Mouse (Mus musculus) hindlimb bud, embryonic 11.5 days (tissue): Measurements from ENCODE around the gene Cpxm2.

Experiments
- DNase-seq: peaks from one replicate; pipeline ENCODE4 v3.0.0-alpha.2; 2012; ENCODE audit warnings: low read depth, low spot score; ENCODE audit errors: extremely low spot score

Cpxm2 gene

DNA sequence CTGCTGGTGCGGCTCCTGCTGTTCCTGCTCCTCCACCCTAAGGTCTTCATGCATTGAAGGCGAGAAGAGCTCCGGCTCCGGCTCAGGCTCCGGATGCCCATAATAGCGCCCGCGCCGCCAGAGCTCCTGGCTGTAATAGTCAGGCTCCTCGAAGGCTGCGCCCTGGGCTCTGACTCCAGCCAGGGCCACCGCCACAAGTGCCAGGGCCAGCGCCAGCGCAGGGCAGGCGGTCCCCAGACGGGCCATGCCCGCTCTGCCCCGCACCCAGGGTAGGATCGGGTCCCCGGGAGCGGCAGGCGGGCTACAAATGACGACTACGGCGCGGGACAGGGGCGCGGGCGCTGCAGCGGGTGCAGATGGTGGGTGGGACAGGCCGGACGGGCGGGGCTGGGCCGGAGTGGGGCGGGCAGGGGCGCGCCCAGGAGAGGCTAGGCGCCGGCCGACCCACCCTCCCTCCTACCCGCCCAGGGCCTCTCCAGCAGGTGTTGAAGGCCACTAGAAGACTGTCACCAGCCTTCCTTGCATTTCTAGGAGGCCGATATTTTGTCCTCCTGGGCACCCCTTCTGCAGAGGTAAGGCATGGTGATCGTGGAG, at the start of gene Cpxm2:
Gene Cpxm2, minus strand, starts transcription at position 372 of the 594 bp plus-strand sequence.
- DNase-seq, result no peak

DNA sequence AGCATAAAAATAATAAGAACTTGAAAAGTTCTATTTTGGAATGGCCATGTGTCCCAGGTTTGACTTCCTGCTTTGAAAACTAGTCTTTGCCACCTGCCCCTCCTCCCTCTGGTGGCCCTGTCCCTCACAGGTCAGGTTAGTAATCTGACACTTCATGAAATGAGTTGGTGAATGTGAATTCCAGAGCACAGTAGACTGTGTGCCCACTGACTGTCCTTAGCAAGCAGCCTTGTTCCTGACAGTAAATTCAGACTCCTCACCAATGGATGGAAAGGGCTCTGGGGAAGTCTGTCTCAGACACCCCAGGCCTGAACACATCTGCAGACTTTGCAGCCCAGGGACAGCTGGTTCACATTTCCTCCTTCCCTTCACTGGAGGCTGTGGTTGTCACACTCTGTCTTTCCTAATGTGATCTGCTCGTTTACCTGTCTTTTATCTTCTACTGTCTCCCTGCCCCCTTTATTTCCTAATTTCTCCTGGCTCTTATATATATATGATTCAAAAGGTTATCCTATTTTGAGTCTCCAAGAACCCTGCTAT, 49.6 kb upstream of the Cpxm2 start:
- no peak for DNase-seq

DNA sequence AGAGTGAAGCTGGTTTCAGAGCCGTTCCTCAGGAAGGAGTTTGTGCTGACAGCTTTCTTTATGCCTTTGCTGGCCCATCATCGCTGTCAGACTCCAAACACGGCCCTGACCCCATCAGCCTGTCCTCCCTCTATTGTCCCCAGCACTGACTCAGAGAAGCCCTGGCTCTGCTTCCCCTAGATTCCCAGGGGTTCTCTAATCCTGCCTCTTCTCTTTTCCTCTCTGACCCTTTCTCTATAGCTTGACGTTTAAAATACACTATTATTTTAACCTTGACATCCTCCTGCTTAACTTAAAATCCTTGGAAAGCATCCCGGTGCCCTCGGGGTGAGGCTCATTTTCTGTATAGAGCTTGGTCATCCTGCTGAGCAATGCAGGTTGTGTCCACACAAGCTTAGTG, 45.1 kb upstream of the Cpxm2 start:
- DNase-seq, result no peak

DNA sequence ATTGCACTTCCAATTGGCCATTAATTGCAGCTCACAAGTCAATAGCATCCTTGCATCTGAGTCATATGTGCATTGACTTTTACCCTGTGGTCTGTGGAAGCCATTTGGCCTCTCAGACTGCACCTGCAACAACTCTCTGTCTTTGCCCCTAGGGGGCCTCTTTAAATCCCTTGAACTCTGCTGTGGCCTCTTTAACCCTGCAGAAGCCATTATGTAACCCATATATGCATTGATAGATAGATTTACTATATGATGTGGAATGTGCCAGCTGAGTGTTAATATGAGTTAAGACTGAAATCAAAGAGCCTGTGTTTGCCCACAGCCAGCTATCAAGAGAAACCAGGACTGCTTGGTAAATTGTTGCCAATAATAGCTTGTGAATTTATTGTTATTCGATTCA, 44.3 kb upstream of the Cpxm2 start:
- DNase-seq, result no peak

DNA sequence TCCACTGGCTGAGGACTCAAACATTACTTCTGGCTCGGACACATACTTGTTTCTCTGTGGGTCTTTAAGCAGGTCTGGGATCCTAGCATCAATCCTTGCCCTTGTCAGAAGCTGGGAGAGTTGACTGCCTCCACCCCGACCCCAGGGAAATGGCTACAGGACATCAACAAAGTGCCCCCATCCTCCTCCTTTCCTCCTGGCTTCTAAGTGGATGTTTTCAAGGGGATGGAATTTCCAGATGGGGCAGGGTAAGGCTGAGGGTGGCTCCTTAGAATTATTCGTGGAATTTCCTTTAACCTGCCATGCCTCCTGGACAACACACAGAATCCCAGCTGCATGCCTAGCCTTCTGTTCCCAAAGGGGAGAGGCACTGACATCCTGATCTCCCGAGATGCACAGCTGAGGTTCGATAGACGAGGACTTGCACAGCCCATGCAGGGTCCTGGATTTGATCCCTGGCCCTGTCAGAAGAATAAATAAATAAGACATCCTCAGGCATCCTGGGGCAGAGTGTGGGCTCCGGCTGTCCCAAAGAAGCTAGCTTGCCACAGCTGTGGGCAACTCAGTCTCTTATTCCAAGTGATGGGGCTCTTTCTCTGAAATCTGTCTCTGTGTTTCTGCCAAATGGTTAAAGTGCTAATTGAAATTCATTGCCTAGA, 43.4 kb upstream of the Cpxm2 start:
- no peak for DNase-seq

DNA sequence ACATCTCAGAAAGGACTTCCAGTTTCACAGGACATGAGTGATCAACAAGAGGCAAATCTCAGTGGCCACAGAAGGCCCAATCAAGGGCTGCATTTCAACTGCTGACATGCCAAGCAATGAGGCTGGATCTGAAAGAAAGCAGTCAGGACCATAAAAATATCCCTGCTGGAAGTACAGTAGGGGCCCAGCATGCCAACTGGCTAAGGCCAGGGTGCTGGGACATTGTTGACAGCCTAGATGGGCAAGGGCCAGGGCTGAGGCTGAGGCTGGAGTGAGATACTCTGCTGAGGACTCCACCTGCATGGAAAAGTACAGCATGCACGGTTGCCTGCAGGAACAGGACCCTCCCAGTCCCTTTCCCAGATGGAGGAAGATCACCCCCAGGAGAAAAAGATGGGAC, 42.0 kb upstream of the Cpxm2 start:
- no peak for DNase-seq

DNA sequence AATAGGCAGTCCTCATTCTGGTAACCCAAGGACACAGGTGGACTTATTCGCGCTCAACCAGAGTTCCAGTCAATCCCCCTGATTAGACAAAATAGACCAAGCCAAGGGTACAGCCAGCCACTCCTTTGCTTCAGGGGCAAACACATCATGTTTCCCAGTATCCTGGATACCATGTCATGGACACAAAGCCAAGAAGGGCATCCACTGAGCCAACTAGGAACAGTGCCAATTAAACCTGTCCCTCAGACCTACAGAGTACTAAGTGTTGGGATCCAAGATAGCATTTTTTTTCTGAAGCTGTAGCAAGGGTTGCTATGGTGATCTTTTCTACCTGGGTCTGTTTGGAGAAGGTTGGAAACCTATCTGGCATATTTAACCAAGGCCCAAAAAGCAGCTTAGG, 39.1 kb upstream of the Cpxm2 start:
- DNase-seq, result no peak

DNA sequence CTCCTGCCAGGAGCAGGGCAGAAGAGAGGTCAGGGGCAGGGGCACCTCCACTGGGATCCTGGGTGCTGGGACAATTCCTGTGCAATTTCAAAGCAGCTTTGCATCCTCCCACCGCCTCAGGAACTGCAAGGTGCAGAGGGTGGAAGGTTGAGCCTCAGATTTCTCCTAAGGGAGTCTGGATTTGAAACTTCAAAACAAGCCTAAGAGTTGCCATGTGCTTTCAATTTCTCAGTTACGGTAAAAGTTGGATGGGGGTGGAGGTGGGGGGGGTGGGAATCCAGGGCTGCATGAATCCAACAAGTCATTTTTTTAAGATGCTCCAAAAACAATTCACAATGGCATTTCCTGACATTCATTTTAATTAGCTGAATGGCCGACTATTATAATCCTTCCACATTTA, 32.9 kb upstream of the Cpxm2 start:
- DNase-seq, result no peak

DNA sequence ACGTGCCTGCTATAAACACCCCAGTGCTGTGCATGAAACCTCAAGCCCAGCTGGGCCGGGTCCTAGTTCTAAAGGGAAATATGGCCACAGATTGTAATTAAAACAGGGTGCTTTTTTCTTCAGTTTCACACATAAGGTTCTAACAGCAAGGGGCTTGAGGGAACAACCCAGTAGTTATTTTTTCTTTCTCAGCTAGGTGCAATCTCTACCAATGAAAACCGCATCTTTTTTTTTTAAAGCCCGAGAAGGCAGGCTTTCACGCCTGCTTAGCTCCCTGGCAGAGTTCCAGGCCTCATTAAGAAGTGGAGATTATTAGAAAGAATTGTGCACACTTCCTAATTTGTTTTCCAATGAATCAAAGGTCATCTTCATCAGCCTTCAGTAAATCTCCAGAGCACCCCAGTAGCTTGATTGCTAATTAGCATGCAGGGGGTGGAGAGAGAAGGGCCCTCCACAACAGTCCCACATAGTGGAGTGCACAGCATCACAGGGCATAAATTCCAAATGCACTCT, 29.4 kb upstream of the Cpxm2 start:
- no peak for DNase-seq

DNA sequence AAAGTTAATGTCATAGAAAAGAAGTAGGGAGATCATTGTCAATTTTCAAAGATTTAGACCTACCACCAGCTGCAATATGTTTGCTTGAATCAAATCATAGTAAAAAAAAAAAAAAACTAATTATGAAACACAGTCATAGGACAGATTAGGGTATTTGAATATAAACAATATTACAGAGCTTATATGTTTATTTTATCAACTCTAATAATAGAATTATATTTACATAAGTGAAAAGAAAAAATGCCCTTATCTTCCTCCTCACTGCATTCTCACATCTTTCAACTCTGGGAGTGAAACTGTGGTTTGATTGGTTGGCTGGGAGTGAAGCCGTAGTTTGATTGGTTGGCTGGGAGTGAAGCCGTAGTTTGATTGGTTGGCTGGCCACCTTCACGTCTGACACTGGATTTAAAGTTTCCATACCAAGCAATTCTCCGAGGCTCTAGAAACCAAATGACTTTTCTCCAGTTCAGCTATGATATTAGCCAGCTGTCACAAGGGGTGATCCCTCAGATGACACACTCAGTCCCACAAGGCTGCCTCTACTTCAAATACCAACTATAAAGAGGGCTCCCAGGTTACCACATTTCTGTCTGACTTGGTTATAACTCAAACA, 27.2 kb upstream of the Cpxm2 start:
- DNase-seq, result no peak

DNA sequence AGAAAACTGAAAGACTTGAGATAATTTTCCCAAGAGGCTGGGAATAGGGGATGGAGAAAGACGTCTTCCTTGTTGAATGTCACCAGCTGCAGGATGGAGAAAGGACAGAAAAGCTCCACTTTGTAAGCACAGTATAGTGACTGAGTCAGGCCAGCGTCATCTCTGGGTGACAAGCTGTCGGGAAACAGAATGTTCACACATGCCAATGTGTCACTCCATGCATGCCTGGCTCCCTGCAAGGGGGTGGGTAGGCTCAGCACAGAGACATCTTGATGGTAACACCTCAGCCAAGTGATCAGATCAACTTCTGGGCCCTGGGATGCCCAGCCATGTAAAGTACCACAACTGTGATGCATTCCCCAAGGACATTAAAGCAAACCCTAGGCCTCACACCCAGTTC, 26.5 kb upstream of the Cpxm2 start:
- DNase-seq, result no peak

DNA sequence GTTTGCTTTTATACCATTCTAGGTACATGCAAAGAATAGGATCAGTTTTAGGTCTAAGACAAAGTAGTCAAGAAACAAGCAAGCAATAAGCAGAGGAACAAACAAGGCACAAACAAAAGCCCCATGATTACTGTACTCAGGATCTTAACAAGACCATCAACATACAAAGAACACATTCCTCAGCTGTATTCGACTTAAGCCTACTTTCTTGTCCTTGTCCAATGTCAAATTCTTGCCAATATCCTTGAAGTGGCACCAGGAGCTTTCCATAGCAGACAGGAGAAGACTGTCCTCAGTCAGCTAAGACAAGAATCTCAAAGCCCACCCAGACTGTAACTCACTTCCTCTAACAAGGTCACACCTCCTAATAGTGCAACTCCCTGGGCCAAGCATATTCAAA, 24.5 kb upstream of the Cpxm2 start:
- no peak for DNase-seq

DNA sequence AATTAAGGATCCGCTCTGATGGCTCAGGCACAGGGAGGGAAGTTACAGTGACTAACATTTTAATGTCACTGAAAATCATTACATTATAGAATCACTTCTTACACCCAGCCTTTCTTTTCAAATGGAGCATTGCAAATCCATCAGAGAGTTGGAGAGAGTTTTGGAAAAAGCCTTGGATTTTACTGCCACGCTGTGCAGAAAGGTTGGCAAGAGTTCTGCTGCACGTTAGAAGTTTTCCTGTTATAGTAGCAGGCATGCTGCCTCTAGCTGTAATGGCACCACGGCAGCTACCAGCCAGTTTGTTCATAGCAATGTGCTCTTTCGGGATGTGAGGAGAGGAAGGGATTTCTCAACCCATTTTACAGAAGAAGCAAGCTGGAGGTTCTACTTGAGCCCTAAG, 20.2 kb upstream of the Cpxm2 start:
- no peak for DNase-seq

DNA sequence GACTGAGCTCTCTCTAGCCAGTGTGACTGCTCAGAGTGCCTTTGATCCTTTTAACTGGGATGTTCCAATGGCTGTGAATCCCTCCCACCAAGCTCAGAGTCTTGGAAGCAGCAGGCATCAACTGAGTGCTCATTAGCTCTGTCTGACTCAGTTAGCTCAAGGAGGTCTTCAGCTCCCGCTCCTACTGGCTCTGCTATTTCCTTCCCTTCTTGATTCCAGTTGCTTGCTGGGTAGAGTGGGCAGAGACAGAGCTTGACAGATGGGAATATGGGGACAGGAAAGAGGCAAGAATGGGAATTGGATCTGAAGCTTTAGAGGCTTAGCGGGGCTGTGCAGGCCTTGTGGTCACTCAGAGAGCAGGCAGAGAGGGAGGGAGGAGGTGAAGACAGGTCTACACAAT, 19.8 kb upstream of the Cpxm2 start:
- no peak for DNase-seq

DNA sequence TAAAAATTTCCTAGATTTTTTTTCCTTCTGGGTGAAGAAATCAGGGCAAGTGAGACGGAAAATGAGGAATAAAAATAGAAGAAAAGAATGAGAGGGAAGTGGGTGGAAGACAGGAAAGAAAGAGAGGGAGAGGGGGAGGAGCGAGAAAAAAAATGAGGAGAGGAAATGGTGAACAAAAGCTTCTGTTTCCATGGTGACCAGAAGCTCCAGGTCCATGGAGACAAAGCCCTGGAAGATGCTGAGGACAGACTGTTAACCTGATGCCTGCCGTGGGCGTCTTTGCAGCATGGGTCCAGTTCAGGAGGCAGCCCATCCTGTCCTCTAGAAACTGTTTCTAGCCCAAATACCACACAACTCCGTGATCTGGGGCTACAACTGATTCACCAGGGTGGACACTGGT, 17.7 kb upstream of the Cpxm2 start:
- no peak for DNase-seq

DNA sequence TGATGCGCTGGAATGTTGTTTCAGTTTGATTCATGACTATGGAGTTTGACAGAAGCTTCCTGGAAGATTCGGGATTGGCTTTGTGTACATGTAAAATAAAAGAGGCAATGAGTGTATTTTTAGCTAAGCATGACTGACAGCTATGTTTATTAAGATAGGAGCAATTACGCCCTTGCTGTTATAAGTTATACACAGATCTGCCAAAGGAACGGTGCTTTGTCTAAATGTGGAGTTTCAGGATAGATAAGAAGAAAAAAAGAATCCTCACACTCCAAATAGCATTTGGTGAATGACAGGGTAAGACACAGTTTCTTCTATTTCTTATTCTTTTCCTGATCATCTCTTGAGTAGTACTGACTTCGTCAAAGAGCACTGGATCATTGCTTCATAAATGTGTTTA, 17.2 kb upstream of the Cpxm2 start:
- no peak for DNase-seq

DNA sequence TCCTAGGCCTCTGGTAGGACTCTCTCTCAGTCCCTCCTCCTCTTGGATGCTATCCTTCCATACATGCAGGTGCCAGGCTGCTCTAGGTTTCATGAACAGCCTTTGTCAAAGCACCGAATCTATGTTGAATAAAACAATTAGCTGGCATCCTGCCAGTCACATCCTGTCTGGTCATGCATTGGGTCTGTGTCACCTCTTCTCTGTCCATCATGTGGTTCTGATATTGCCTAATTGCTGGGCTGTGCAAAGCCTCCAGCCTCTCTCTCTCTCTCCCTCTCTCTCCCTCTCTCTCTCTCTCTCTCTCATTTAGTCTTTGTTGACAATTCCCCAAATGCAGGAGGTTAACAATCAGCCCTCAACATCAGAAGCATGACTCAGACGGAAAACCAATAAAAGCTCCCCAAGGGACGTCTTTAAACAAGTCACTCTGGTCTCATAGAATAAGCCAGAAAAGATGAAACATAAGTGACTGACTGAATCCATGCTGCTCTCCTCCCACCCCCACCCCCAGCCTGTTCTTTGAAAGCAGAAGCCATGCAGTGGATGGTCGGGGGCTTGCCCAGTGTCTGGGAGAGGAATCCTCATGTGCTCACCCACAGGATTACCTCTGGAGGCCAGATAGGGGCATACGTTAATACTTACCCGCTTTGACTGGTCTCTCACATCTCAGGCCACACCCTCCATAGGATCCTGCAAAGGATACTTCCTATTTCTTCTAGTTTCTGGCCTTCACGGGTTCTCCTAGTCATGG, 15.1 kb upstream of the Cpxm2 start:
- DNase-seq, result no peak

DNA sequence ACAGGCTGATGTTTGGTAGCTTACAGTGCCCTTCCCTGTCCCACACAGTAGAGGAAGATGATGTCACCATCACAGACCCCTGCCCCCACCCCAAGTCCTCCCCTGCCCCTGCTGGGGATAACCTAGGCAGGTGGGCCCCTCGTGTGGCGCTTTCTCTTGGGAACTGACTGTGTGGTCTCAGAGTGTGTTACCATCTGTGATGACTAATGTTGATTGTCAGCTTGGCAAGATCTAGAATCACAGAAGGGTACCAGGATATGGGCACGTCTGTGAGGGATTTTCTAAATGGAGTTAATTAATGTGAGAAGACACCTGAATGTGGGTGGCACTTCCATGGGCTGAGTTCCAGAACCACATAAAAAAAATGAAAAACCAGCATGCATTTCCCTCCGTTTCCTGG, 12.7 kb upstream of the Cpxm2 start:
- no peak for DNase-seq

DNA sequence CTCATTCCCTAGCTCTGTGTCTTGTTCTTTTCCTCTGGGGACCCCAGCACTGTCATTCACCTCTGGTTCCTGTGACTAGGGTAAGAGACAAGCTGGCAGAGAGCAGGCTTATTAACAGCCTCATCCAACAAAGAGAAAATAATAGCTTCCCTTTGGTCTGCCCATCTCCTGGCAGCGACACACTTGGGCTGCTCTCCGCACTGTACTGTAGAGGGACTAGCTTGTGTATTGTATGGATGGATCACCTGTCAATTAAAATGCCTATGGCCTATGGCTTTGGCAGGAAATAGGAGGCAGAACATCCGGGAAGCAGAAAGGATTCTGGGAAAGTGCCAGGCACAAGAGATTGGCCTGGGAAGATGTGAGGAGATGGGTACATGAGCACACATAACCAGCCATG, 7.7 kb upstream of the Cpxm2 start:
- DNase-seq, result no peak

DNA sequence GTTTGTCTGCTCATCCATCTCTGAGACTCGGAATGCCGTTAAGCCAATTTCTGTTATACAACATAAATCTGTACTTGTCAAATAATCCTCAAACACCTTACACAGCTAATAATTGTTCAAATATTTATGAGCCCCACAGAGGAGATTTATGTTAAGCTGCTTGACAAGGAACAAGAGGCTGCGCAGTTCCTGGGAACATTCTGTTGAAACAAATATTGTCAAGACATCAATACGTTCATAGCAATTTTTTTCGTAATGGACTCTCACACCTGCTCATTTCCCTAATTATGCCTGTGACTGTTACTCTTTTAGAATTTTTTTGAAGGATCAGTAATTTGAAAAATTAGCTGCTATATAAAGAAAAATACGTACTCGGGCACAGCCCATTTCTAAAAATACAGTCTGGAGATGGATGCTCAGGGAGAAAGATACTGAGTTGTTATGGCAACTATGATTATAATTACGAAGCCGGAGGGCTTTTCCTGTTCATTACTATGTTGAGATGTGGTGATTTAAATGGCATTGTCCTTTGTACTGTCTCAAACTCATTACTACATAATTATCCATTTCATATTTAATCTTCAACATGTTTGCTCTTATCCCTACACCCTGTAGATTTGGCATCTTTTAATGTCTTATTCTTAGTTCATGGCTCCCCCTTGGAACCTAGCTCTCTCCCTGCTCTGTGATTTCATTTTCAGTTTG, 3.9 kb upstream of the Cpxm2 start:
- DNase-seq, result no peak

DNA sequence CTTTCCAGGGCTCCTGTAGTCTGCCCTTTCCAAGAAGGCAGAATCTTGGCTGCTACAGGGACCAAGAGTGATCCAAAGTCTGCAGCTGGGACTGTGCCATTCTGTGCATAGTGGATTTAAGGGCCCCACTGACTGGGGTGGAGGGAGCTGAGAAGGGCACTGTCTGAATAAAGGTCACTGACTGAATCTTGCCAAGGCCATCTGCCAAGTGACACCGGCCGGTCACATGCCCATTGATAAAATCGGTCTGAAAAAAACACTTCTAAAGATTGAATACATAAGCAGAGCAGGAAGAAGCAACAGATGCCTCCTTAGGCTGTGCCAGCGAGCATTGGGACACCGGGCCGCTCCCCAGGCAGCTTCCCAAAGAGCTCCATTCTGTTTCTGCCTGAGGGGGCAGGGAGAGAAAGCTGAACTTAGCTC, 803 bp downstream of the Cpxm2 start:
- DNase-seq, result no peak
